ENCODE assay signal across 24 mouse cellular contexts in genomic region chr4:137500953-137501352, GRCm38 (mm10). TPM values are rescaled to one million over a fixed set of nuclear protein-coding genes. Genes with fewer than 3 reads are reported as not detected.
DNase-seq lines count a peak whose midpoint lies in the region; ATAC-seq lines count a peak whose summit lies in the region.
"Had no signal": no experiment of that assay in that cellular context is flagged by ENCODE, and none has a peak within 500 bp of the region (broad histone marks: within the 10 kb centered on the region; RNA-seq: fewer than 3 reads in every experiment).

No protein-coding gene starts in this region.

- no peak overlapping the region for H3K4me2 ChIP-seq in heart, embryonic 15.5 days
- H3K4me2 ChIP-seq: liver, embryonic 15.5 days; neural tube, embryonic 12.5 days had no signal

- H3K4me1 ChIP-seq in heart, embryonic 15.5 days (replicated peaks): peaks cover 77% of the 10 kb centered on the region
- H3K4me1 ChIP-seq in brown adipose tissue, adult 24 weeks (ENCODE audit: control insufficient read depth, insufficient read depth, insufficient read length, low read length): peaks cover 59% of the 10 kb centered on the region

- H3K36me3 ChIP-seq in heart, embryonic 15.5 days: peaks cover 45% of the 10 kb centered on the region; the same call in 1 of the 2 replicates
- H3K36me3 ChIP-seq: liver, embryonic 15.5 days; neural tube, embryonic 12.5 days had no signal

- ATAC-seq in heart, embryonic 15.5 days (replicated peaks; ENCODE audit: insufficient number of reproducible peaks, insufficient read depth, low FRiP score, low read depth): no peak
- ATAC-seq: forebrain, postnatal 0 days; hindbrain, embryonic 16.5 days had no signal

- H3K9me3 ChIP-seq in heart, embryonic 15.5 days (replicated peaks): no peaks in the 10 kb centered on the region
- H3K9me3 ChIP-seq: liver, embryonic 15.5 days; neural tube, embryonic 12.5 days had no signal

- no peaks in the 10 kb centered on the region for H3K27me3 ChIP-seq in heart, embryonic 15.5 days
- H3K27me3 ChIP-seq: liver, embryonic 15.5 days; neural tube, embryonic 12.5 days had no signal

- no peak overlapping the region for H3K9ac ChIP-seq in heart, embryonic 15.5 days
- H3K9ac ChIP-seq: forebrain, postnatal 0 days; liver, embryonic 15.5 days; neural tube, embryonic 12.5 days had no signal

- peak; percentile 88 to 89 for DNase-seq in adrenal gland, adult (ENCODE audit: inconsistent age in 2 of 2, low spot score in 1 of 2)
- DNase-seq in adrenal gland, adult 18-20 months (ENCODE audit: low spot score in 2 of 2): no peak
- no peak for DNase-seq in heart, adult 8-10 months (ENCODE audit: low spot score)
- peak; percentile 70 for DNase-seq in Muller cell, postnatal 12 days (ENCODE audit: inconsistent ontology term)
- no peak for DNase-seq in spleen, postnatal 36 days (ENCODE audit: low spot score in 2 of 2)
- no peak for DNase-seq in retina, postnatal 1 day
- DNase-seq: cerebellum, adult 9-11 months; forebrain, postnatal 0 days; kidney, adult 2 months; left cerebral cortex, postnatal 4 days; lung, postnatal 14 days had no signal

- WGBS in heart, embryonic 15.5 days: 58% methylated on average over 5 of the region's 5 CpGs

- peak overlapping the region; percentile 96; the same call in 1 of the 2 replicates for H3K27ac ChIP-seq in heart, embryonic 15.5 days
- H3K27ac ChIP-seq in brown adipose tissue, adult 24 weeks (replicated peaks; ENCODE audit: low read depth, low read length): peak overlapping the region; percentile 96; the same call in 1 of the 2 replicates
- H3K27ac ChIP-seq: liver, embryonic 15.5 days; neural tube, embryonic 12.5 days had no signal

- H3K4me3 ChIP-seq in heart, embryonic 15.5 days: no peak overlapping the region
- no peak overlapping the region for H3K4me3 ChIP-seq in brown adipose tissue, adult 24 weeks (ENCODE audit: insufficient read depth, low read depth, low read length)
- H3K4me3 ChIP-seq: erythroblast, embryonic 14.5 days; liver, embryonic 15.5 days; neural tube, embryonic 12.5 days had no signal

RNA-seq across cellular contexts. Expression of gene Hspg2, which starts 32.4 kb away (rescaled TPM):
- total RNA-seq in adrenal gland, adult 18-20 months (2021): 100 to 1,000 TPM in 1 of 2 experiments, 10 to 100 TPM in 1; 79.7 to 122 TPM
- polyA plus RNA-seq in heart, embryonic 15.5 days (2015; fragmentation: Nextera tagmentation; extraction: Ambion mirVana): 41.3 and 56.3 TPM in 2 replicates
- total RNA-seq in heart, adult 8-10 months (2022): 100 to 1,000 TPM; 124 to 205 (median 189) TPM
- polyA plus RNA-seq in brown adipose tissue, adult 24 weeks (2012; ENCODE audit: insufficient read depth, insufficient read length, missing spikeins): 32.5 and 49.7 TPM in 2 replicates
- total RNA-seq: megakaryocyte-erythroid progenitor cell, adult 5-6 weeks had no signal

RNA-seq across cellular contexts. Expression of gene 1700013G24Rik, which starts 47.9 kb away (rescaled TPM):
- total RNA-seq in adrenal gland, adult 18-20 months (2021): not detected
- not detected in 2 replicates for polyA plus RNA-seq in heart, embryonic 15.5 days (2015; fragmentation: Nextera tagmentation; extraction: Ambion mirVana)
- total RNA-seq in heart, adult 8-10 months (2022): not detected
- polyA plus RNA-seq in brown adipose tissue, adult 24 weeks (2012; ENCODE audit: insufficient read depth, insufficient read length, missing spikeins): not detected in 2 replicates
- total RNA-seq: forebrain, postnatal 0 days; gastrocnemius, adult 8-10 months; heart, postnatal 10 days; layer of hippocampus, postnatal 25 days; left cerebral cortex, postnatal 4 days; megakaryocyte-erythroid progenitor cell, adult 5-6 weeks; midbrain, postnatal 0 days had no signal
- polyA plus RNA-seq: erythroblast, embryonic 14.5 days; forebrain, postnatal 0 days; hindbrain, embryonic 16.5 days; large intestine, adult 2 months; liver, embryonic 15.5 days; midbrain, postnatal 0 days; neural tube, embryonic 12.5 days; thymus, postnatal 0 days had no signal

Comparison
In these comparisons a context has a peak if more than half of its experiments do, and no peak if none do; other contexts are left out.
1. DNase-seq: peak in adrenal gland, adult (2 of 2) and Muller cell, postnatal 12 days (single experiment); none in adrenal gland, adult 18-20 months (0 of 2), heart, adult 8-10 months (single experiment), spleen, postnatal 36 days (0 of 2) and retina, postnatal 1 day (single experiment).